Mouse (Mus musculus): ENCODE data around the gene Rgl1. TPM values are rescaled to one million over a fixed set of nuclear protein-coding genes. Genes with fewer than 3 reads are reported as not detected.

Gene Rgl1
- total RNA-seq, 1 experiment: 1.3 TPM

GRCm38 (mm10) chr1:152808392-152808680 lies 42.2 kb upstream of the Rgl1 start:
- TF ChIP-seq CHD2 (IDR thresholded peaks at IDR 0.05; ENCODE audit: low read depth, low read length) (no peak), ZNF384 (IDR thresholded peaks at IDR 0.05; ENCODE audit: low read depth, low read length) (no peak), HCFC1 (IDR thresholded peaks at IDR 0.05; ENCODE audit: borderline replicate concordance, insufficient read depth, low read length) (no peak), ZC3H11A (IDR thresholded peaks at IDR 0.05; ENCODE audit: borderline replicate concordance, low read depth, low read length) (no peak), MAFK (IDR thresholded peaks at IDR 0.05; ENCODE audit: insufficient read depth, low read depth, low read length) (no peak)
- no peak for DNase-seq (ENCODE audit: low read depth, low spot score)
- no peak overlapping the region for H3K27ac ChIP-seq (ENCODE audit: insufficient read depth, low read depth, low read length, poor library complexity, severe bottlenecking)
- no peaks in the 10 kb centered on the region for H3K9me3 ChIP-seq (ENCODE audit: control insufficient read depth, insufficient read depth, low read depth, low read length)
- peaks cover 5 to 12% of the 10 kb centered on the region in 2 experiments; a peak in 2 of 4 replicates for H3K4me1 ChIP-seq (ENCODE audit: control insufficient read depth in 2 of 2, insufficient read depth in 2 of 2, low read length in 2 of 2, poor library complexity in 1 of 2)
- H3K36me3 ChIP-seq (ENCODE audit: control insufficient read depth, insufficient read depth, low read length, poor library complexity, severe bottlenecking): no peaks in the 10 kb centered on the region
- H3K4me3 ChIP-seq (ENCODE audit: insufficient read depth in 1 of 2, low read depth in 1 of 2, low read length in 2 of 2, poor library complexity in 1 of 2, severe bottlenecking in 1 of 2): no peak overlapping the region
- in situ Hi-C loops (cut with MboI; ENCODE audit: low sequenced_read_pairs in 2 of 2, unreplicated experiment in 2 of 2): no loop called here
- H3K9ac ChIP-seq (ENCODE audit: insufficient read depth, low read depth, low read length, poor library complexity, severe bottlenecking): no peak overlapping the region

- in situ Hi-C loops (cut with MboI; ENCODE audit: low sequenced_read_pairs in 2 of 2, unreplicated experiment in 2 of 2): no loop called here
- Histone ChIP-seq H3K9me3 (ENCODE audit: control insufficient read depth, insufficient read depth, low read depth, low read length) (no peaks in the 10 kb centered on the region), H3K36me3 (ENCODE audit: control insufficient read depth, insufficient read depth, low read length, poor library complexity, severe bottlenecking) (no peaks in the 10 kb centered on the region), H3K9ac (ENCODE audit: insufficient read depth, low read depth, low read length, poor library complexity, severe bottlenecking) (no peak overlapping the region), H3K4me1 (ENCODE audit: control insufficient read depth in 2 of 2, insufficient read depth in 2 of 2, low read length in 2 of 2, poor library complexity in 1 of 2) (peaks cover 5 to 12% of the 10 kb centered on the region in 2 experiments; a peak in 2 of 4 replicates), H3K4me3 (ENCODE audit: insufficient read depth in 1 of 2, low read depth in 1 of 2, low read length in 2 of 2, poor library complexity in 1 of 2, severe bottlenecking in 1 of 2) (no peak overlapping the region), H3K27ac (ENCODE audit: insufficient read depth, low read depth, low read length, poor library complexity, severe bottlenecking) (no peak overlapping the region)
- no peak for DNase-seq (ENCODE audit: low read depth, low spot score)
- TF ChIP-seq CHD2 (IDR thresholded peaks at IDR 0.05; ENCODE audit: low read depth, low read length): no peak
- no peak for TF ChIP-seq HCFC1 (IDR thresholded peaks at IDR 0.05; ENCODE audit: borderline replicate concordance, insufficient read depth, low read length)
- no peak for TF ChIP-seq MAFK (IDR thresholded peaks at IDR 0.05; ENCODE audit: insufficient read depth, low read depth, low read length)
- no peak for TF ChIP-seq ZC3H11A (IDR thresholded peaks at IDR 0.05; ENCODE audit: borderline replicate concordance, low read depth, low read length)
- TF ChIP-seq ZNF384 (IDR thresholded peaks at IDR 0.05; ENCODE audit: low read depth, low read length): no peak
Observed at GRCm38 (mm10) chr1:152807619-152808391, 41.7 kb upstream of the Rgl1 start.

GRCm38 (mm10) chr1:152804907-152805306 lies 38.8 kb upstream of the Rgl1 start:
- H3K4me1 ChIP-seq (ENCODE audit: control insufficient read depth in 2 of 2, insufficient read depth in 2 of 2, low read length in 2 of 2, poor library complexity in 1 of 2): peaks cover 5 to 17% of the 10 kb centered on the region in 2 experiments; a peak in 2 of 4 replicates
- H3K36me3 ChIP-seq (ENCODE audit: control insufficient read depth, insufficient read depth, low read length, poor library complexity, severe bottlenecking): no peaks in the 10 kb centered on the region
- no peak for TF ChIP-seq HCFC1 (IDR thresholded peaks at IDR 0.05; ENCODE audit: borderline replicate concordance, insufficient read depth, low read length)
- no peak for TF ChIP-seq ZNF384 (IDR thresholded peaks at IDR 0.05; ENCODE audit: low read depth, low read length)
- no peak for TF ChIP-seq ZC3H11A (IDR thresholded peaks at IDR 0.05; ENCODE audit: borderline replicate concordance, low read depth, low read length)
- TF ChIP-seq MAFK (IDR thresholded peaks at IDR 0.05; ENCODE audit: insufficient read depth, low read depth, low read length): no peak
- TF ChIP-seq CHD2 (IDR thresholded peaks at IDR 0.05; ENCODE audit: low read depth, low read length): no peak
- H3K27ac ChIP-seq (ENCODE audit: insufficient read depth, low read depth, low read length, poor library complexity, severe bottlenecking): no peak overlapping the region
- no peak overlapping the region for H3K4me3 ChIP-seq (ENCODE audit: insufficient read depth in 1 of 2, low read depth in 1 of 2, low read length in 2 of 2, poor library complexity in 1 of 2, severe bottlenecking in 1 of 2)
- DNase-seq (ENCODE audit: low read depth, low spot score): no peak
- H3K9ac ChIP-seq (ENCODE audit: insufficient read depth, low read depth, low read length, poor library complexity, severe bottlenecking): no peak overlapping the region
- H3K9me3 ChIP-seq (ENCODE audit: control insufficient read depth, insufficient read depth, low read depth, low read length): no peaks in the 10 kb centered on the region
- in situ Hi-C loops (cut with MboI; ENCODE audit: low sequenced_read_pairs in 2 of 2, unreplicated experiment in 2 of 2): no loop called here

DNA sequence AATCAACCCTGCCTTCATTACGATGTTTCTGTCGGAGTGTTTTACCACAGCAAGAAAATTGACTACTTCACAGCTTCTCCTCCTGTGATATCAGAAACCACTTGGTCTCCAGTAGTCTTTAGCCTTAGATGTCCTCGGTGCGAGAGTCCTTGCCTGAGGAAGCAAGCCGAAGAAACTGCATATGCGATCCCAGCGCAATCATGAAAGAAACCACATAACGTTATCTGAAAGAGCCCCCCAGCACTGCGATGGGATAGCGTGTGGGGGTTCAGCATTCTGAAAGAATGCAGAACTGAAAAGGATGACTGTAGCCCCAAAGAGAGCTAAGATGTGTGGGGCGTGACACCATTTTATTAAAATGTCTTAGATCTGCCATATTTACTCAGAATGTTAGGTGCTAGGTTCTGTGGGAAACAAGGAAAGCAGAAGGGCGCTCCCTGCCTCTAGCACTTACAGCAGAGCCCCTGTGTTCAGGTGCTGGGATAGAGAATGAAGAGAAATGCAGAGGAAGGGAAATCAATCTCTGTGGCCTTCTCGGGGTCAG lies 34.6 kb upstream of the Rgl1 start:
- in situ Hi-C loops (cut with MboI; ENCODE audit: low sequenced_read_pairs in 2 of 2, unreplicated experiment in 2 of 2): no loop called here
- no peaks in the 10 kb centered on the region for H3K36me3 ChIP-seq (ENCODE audit: control insufficient read depth, insufficient read depth, low read length, poor library complexity, severe bottlenecking)
- peaks cover 7 to 30% of the 10 kb centered on the region in 2 experiments; a peak in 3 of 4 replicates for H3K4me1 ChIP-seq (ENCODE audit: control insufficient read depth in 2 of 2, insufficient read depth in 2 of 2, low read length in 2 of 2, poor library complexity in 1 of 2)
- no peak overlapping the region for H3K9ac ChIP-seq (ENCODE audit: insufficient read depth, low read depth, low read length, poor library complexity, severe bottlenecking)
- H3K9me3 ChIP-seq (ENCODE audit: control insufficient read depth, insufficient read depth, low read depth, low read length): no peaks in the 10 kb centered on the region
- TF ChIP-seq MAFK (IDR thresholded peaks at IDR 0.05; ENCODE audit: insufficient read depth, low read depth, low read length) (no peak), ZNF384 (IDR thresholded peaks at IDR 0.05; ENCODE audit: low read depth, low read length) (no peak), HCFC1 (IDR thresholded peaks at IDR 0.05; ENCODE audit: borderline replicate concordance, insufficient read depth, low read length) (no peak), CHD2 (IDR thresholded peaks at IDR 0.05; ENCODE audit: low read depth, low read length) (no peak), ZC3H11A (IDR thresholded peaks at IDR 0.05; ENCODE audit: borderline replicate concordance, low read depth, low read length) (no peak)
- H3K4me3 ChIP-seq (ENCODE audit: insufficient read depth in 1 of 2, low read depth in 1 of 2, low read length in 2 of 2, poor library complexity in 1 of 2, severe bottlenecking in 1 of 2): no peak overlapping the region
- no peak overlapping the region for H3K27ac ChIP-seq (ENCODE audit: insufficient read depth, low read depth, low read length, poor library complexity, severe bottlenecking)
- DNase-seq (ENCODE audit: low read depth, low spot score): no peak

Data from ES-E14 (cell line).